Mouse (Mus musculus) left cerebral cortex, adult 2 months (tissue): ENCODE measurements around the gene Fbxo3. TPM values are rescaled to one million over a fixed set of nuclear protein-coding genes. Genes with fewer than 3 reads are reported as not detected.
"Not testable (repeated sequence)": the region's sequence is repeated elsewhere in the genome, so short reads cannot be mapped to it uniquely, and the experiment has no call there.

Experiments
- DNase-seq, 2 experiments: peaks; one replicate each; pipeline ENCODE4 v3.0.0; 2021 to 2022; ENCODE audit warnings: low spot score in 2 of 2, mixed read lengths in 1 of 2; ENCODE audit errors: extremely low spot score in 1 of 2
- H3K27ac ChIP-seq: fragments of 200-600 bp; 2 replicates; pipeline ENCODE4 v1.8.1; 2022
- H3K4me3 ChIP-seq: fragments of 200-600 bp; 2 replicates; pipeline ENCODE4 v1.8.1; 2022
- CTCF ChIP-seq: fragments of 200-600 bp; IDR thresholded peaks from 2 replicates; pipeline ENCODE4 v1.8.1; 2022; ENCODE audit warnings: antibody characterized with exemption, mild to moderate bottlenecking, moderate library complexity
- intact Hi-C: fragments of 180-260 bp; cut with DNase I; formaldehyde crosslinking; loops from one replicate; pipeline ENCODE4 v1.15.1; 2025
- total RNA-seq, 2 experiments: library from RNA; stranded (reverse); gene quantifications; 2 replicates each; pipeline ENCODE4 v1.2.3; 2021

Gene Fbxo3
- total RNA-seq, 2 experiments from 2014 or later = 55.4 to 59.7 TPM

GRCm38 (mm10) chr2:104041632-104042031, 14.1 kb downstream of the Fbxo3 start:
- intact Hi-C loops = no loop called here
- Histone ChIP-seq H3K27ac (no peak overlapping the region), H3K4me3 (no peak overlapping the region)
- no peak for DNase-seq
- TF ChIP-seq CTCF = no peak

- H3K27ac ChIP-seq = no peak overlapping the region
- DNase-seq = no peak
- TF ChIP-seq CTCF = no peak
- no peak overlapping the region for H3K4me3 ChIP-seq
- intact Hi-C loops = no loop called here
These were observed 15.2 kb downstream of the Fbxo3 start for GRCm38 (mm10) chr2:104042766-104043165.

GRCm38 (mm10) chr2:104043624-104044478, 16.3 kb downstream of the Fbxo3 start:
- Histone ChIP-seq H3K27ac (no peak overlapping the region), H3K4me3 (no peak overlapping the region)
- intact Hi-C loops = no loop called here
- TF ChIP-seq CTCF = no peak
- no peak for DNase-seq

DNA sequence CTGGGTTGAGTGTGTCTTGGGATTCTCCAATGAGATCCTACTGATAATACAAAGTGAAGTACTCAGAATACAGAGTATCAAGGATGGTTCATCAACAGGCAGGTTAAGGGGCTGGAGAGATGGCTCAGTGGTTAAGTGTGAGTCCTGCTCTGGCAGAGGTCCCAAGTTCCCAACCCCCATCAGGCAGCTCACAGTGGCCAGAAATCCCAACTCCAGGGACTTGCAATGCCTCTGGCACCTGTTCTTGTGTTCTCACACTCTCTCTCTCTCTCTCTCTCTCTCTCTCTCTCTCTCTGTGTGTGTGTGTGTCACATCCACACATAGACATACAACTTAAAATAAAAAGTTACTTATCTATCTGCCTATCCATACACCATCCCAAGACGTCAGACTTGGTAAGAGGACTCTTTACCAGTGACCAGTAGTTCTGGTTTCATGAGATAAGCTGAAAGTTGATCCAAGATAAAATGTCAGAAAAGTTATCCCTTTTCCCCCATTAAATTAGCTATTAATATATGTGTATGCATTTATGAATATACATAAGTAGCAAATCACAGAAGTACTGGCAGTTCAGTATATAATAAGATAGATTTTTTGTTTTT, 17.1 kb downstream of the Fbxo3 start:
- intact Hi-C loops = no loop called here
- DNase-seq = no peak
- Histone ChIP-seq H3K27ac (no peak overlapping the region), H3K4me3 (no peak overlapping the region)
- no peak for TF ChIP-seq CTCF

GRCm38 (mm10) chr2:104058381-104058780, 30.9 kb downstream of the Fbxo3 start:
- no peak overlapping the region for H3K27ac ChIP-seq
- no peak for TF ChIP-seq CTCF
- no peak overlapping the region for H3K4me3 ChIP-seq
- no peak for DNase-seq
- intact Hi-C loops = loop anchor here (10.0 kb wide), 1 partner anchor 376 kb away; no protein-coding TSS in a partner anchor

- Histone ChIP-seq H3K4me3 (no peak overlapping the region), H3K27ac (no peak overlapping the region)
- no peak for DNase-seq
- TF ChIP-seq CTCF = no peak
- intact Hi-C loops = loop anchor here (10.0 kb wide), 1 partner anchor 376 kb away; no protein-coding TSS in a partner anchor
These were observed 31.4 kb downstream of the Fbxo3 start for GRCm38 (mm10) chr2:104058954-104059353.

GRCm38 (mm10) chr2:104059786-104060185, 32.3 kb downstream of the Fbxo3 start:
- peak overlapping the region; percentile 38; the same call in 1 of the 2 replicates for H3K27ac ChIP-seq
- TF ChIP-seq CTCF = no peak
- intact Hi-C loops = loop anchor here (10.0 kb wide), 1 partner anchor 375 kb away; no protein-coding TSS in a partner anchor
- H3K4me3 ChIP-seq = no peak overlapping the region
- DNase-seq = no peak

DNA sequence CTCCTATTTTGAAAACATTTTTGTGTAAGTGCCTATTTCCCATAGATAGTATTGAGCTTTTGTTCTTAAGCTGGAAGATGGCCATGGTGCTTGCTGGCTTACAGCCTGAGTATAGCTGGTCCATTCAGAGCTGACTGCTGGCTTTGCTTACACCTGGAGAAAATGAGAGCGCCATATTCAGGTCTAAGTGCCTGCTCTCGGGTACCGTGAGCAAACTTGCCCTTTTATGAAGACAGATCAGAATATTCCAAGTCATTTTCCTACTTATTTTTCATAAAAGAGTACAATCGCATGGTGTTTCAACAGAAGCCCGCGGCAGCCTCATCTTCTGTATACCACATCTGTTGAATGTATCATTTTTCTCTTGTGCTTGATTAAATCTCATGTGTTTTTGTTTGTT, 33.5 kb downstream of the Fbxo3 start:
- H3K27ac ChIP-seq = peak overlapping the region; percentile 8; the same call in 1 of the 2 replicates
- no peak for TF ChIP-seq CTCF
- no peak overlapping the region for H3K4me3 ChIP-seq
- DNase-seq = no peak
- intact Hi-C loops = no loop called here

GRCm38 (mm10) chr2:104062665-104063064, 35.1 kb downstream of the Fbxo3 start:
- Histone ChIP-seq H3K27ac (no peak overlapping the region), H3K4me3 (no peak overlapping the region)
- intact Hi-C loops = no loop called here
- TF ChIP-seq CTCF = no peak
- no peak for DNase-seq

- H3K27ac ChIP-seq = no peak overlapping the region
- no peak overlapping the region for H3K4me3 ChIP-seq
- TF ChIP-seq CTCF = no peak
- no peak for DNase-seq
- intact Hi-C loops = no loop called here
These were observed 36.6 kb downstream of the Fbxo3 start for GRCm38 (mm10) chr2:104064152-104064551.

DNA sequence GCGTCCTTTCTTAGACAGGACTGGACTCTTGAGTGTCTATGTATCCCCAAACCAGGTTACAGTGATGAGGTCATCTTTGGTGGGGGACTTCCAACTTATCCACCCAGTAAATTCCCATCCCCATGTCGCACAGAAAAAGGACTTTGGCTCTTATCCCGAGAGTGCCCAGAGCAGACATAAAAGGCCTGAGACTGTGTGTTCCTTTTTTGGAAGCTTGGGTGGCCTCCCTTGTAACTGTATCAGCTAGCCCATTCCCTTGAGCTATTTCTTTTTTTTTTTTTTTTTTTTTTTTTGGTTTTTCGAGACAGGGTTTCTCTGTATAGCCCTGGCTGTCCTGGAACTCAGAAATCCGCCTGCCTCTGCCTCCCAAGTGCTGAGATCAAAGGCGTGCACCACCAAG, 38.0 kb downstream of the Fbxo3 start, which contains the start of gene Gm10912:
Gene Gm10912 (plus strand): TSS at position 301 of the 400 bp plus-strand sequence.
- H3K4me3 ChIP-seq, intact Hi-C loops, DNase-seq, H3K27ac ChIP-seq: not testable (repeated sequence)

DNA sequence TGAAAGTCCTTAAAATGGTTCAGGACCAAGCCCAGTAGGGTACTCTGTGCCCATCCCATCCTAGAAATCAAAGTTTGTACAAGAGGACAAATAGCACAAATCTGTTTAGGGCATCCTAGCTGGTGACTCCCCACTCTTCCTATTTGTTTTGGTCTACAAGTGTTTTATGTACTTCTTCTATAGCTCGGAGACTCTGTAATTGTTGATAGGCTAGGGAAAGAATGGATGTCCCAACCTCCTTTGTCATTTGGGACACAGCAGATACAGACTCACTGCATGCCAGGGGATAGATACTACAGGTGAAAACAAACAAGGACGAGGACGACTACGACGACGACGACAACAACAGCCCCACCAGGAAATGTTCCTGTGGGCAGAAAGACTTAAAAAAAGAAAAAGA, 40.9 kb downstream of the Fbxo3 start, which contains the start of gene Gm10799:
Gene Gm10799 (minus strand): TSS at position 101 of the 400 bp plus-strand sequence.
- not testable (repeated sequence) for H3K27ac ChIP-seq, H3K4me3 ChIP-seq, DNase-seq
- intact Hi-C loops = loop anchor here (1.0 kb wide), 1 partner anchor 27 kb away; the partner anchor contains the start of gene Cd59a
